Mouse (Mus musculus) kidney, adult 2 months (tissue): ENCODE measurements around the gene Ssu2.

Experiments used
- CTCF ChIP-seq: fragments of 200-500 bp; conservative IDR thresholded peaks from 2 replicates; pipeline ENCODE4 v1.5.1; 2011; ENCODE audit warnings: low read depth, mild to moderate bottlenecking, control low read depth, low read length, moderate library complexity, mixed read lengths; ENCODE audit not compliant: insufficient read depth, insufficient read length
- POLR2A ChIP-seq: fragments of 200-500 bp; IDR thresholded peaks from one replicate; pipeline ENCODE4 v1.6.1; 2011; ENCODE audit warnings: low read depth, low read length, control low read depth

- TF ChIP-seq CTCF (no peak), POLR2A (no peak)
These were observed 22.5 kb downstream of the Ssu2 start for GRCm38 (mm10) chr6:112365294-112365693.
